Mouse (Mus musculus): Measurements from ENCODE around the gene Pif1. TPM values are rescaled to one million over a fixed set of nuclear protein-coding genes. Genes with fewer than 3 reads are reported as not detected.
A peak's percentile ranks its signal among the peaks of the same experiment; 100 is the strongest.

The Pif1 gene
- total and polyA plus RNA-seq, 3 experiments, result 11.2 to 14.5 (median 12.2) TPM

DNA sequence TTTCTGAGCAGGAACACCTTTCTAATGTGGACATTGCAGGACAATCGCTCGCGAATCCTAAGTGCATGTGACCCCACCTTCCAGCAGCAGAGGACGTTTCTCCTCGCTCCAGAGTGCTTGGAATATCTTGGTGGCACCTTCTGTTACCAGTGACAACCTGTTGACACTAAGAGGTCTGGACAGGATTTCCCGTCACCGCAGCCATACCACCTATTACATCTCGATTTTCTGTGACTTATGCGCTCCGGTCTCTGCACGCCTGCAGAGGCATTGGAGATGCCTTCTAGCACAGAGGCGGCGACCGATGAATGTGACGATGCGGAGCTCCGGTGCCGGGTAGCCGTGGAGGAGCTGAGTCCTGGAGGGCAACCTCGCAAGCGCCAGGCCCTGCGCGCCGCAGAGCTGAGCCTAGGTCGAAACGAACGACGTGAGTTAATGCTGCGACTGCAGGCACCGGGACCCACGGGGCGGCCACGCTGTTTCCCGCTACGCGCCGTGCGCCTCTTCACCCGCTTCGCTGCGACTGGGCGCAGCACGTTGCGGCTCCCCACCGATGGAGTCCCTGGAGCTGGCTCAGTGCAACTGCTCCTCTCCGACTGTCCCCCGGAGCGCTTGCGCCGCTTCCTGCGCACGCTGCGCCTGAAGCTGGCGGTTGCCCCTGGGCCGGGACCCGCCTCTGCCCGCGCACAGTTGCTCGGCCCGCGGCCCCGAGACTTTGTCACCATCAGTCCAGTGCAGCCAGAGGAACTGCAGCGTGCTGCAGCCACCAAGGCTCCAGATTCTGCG lies 806 bp downstream of the Pif1 start (continued):
- TF ChIP-seq NRF1 (IDR thresholded peaks at IDR 0.05; ENCODE audit: low read depth, low read length) (peak; percentile 76), TCF12 (IDR thresholded peaks at IDR 0.05; ENCODE audit: low read depth, low read length) (0 out of 2 replicates have a peak, but pooled peaks have one; percentile 21), SIN3A (IDR thresholded peaks at IDR 0.05; ENCODE audit: low read length) (peak; percentile 1; the same call in 1 of the 2 replicates), USF1 (IDR thresholded peaks at IDR 0.05; ENCODE audit: low read depth, low read length) (no peak), RAD21 (IDR thresholded peaks at IDR 0.05; ENCODE audit: low read depth, low read length) (no peak), BHLHE40 (IDR thresholded peaks at IDR 0.05; ENCODE audit: low read depth, low read length) (no peak), ZC3H11A (IDR thresholded peaks at IDR 0.05; ENCODE audit: low read depth, low read length) (no peak), ELF1 (IDR thresholded peaks at IDR 0.05; ENCODE audit: low read depth, low read length) (no peak)

DNA sequence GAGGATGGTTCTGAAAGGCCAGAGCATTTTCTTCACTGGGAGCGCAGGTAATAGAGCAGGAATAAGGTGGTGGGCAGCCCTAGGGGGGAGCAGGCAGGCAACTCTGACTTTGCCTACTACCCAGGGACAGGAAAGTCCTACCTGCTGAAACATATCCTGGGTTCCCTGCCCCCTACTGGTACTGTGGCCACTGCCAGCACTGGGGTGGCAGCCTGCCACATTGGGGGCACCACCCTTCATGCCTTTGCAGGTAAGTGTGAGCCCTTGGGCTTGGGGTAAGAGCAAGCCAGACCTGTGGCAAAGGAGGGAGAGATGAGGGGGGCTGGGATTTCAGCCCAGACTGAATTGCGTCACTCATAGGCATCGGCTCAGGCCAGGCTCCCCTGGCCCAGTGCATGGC lies 2.1 kb downstream of the Pif1 start:
- H3K36me3 ChIP-seq (replicated peaks in 1 of 2; ENCODE audit: control insufficient read depth in 1 of 2, insufficient read depth in 1 of 2, low read length in 1 of 2), result peaks cover 28 to 51% of the 10 kb centered on the region in 2 experiments

DNA sequence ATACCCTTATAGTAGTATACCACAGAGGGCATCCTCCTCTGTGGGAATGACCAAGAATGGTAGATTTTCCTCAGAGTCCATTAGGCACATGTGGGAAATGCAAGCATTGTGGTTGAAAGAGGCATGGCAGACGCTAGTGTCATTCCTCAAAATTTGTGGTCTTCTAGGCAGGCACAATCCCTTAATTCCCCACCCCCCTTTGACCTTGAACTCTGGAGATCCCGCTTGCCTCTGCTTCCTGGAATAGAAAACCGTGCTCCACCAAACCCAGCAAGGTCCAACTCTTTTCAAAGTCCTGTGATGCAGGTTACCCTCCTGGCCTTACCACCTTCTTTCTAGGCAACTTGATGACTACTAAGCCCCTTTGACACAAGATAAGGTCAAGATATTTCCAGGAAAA lies 5.8 kb downstream of the Pif1 start:
- TF ChIP-seq RCOR1 (conservative IDR thresholded peaks at IDR 0.05; ENCODE audit: low read depth, low read length) (no peak), KAT2A (IDR thresholded peaks at IDR 0.05; ENCODE audit: insufficient replicate concordance, low read length) (no peak), RAD21 (IDR thresholded peaks at IDR 0.05; ENCODE audit: low read depth, low read length) (no peak), UBTF (IDR thresholded peaks at IDR 0.05; ENCODE audit: low read depth, low read length) (no peak), MAZ (IDR thresholded peaks at IDR 0.05; ENCODE audit: low read depth, low read length) (no peak), E2F4 (IDR thresholded peaks at IDR 0.05; ENCODE audit: insufficient replicate concordance, low read depth, low read length) (no peak), POLR2A (IDR thresholded peaks at IDR 0.05; ENCODE audit: low read depth, low read length) (no peak), CTCF (conservative IDR thresholded peaks at IDR 0.05 in 1 of 2, IDR thresholded peaks at IDR 0.05 in 1 of 2; ENCODE audit: low read depth in 2 of 2, low read length in 2 of 2) (no peak), MYC (IDR thresholded peaks at IDR 0.05; ENCODE audit: low read depth, low read length) (no peak), PAX5 (IDR thresholded peaks at IDR 0.05; ENCODE audit: low read length) (no peak), POLR2AphosphoS2 (IDR thresholded peaks at IDR 0.05; ENCODE audit: low read depth, low read length) (no peak), TCF12 (IDR thresholded peaks at IDR 0.05; ENCODE audit: low read depth, low read length) (no peak), TBP (conservative IDR thresholded peaks at IDR 0.05; ENCODE audit: low read depth, low read length) (no peak), JUN (IDR thresholded peaks at IDR 0.05; ENCODE audit: insufficient read depth, low read depth, low read length) (no peak), GABPA (IDR thresholded peaks at IDR 0.05; ENCODE audit: insufficient replicate concordance, low read depth, low read length) (no peak), MAFK (IDR thresholded peaks at IDR 0.05; ENCODE audit: insufficient replicate concordance, low read length) (no peak), NRF1 (IDR thresholded peaks at IDR 0.05; ENCODE audit: low read depth, low read length) (no peak)
- H3K4me1 ChIP-seq (ENCODE audit: control insufficient read depth in 1 of 2, insufficient read depth in 2 of 2), result peaks cover 8 to 21% of the 10 kb centered on the region in 2 experiments; a peak in 3 of 4 replicates
- H3K79me2 ChIP-seq (replicated peaks; ENCODE audit: control insufficient read depth, extremely low read depth, insufficient read depth, poor library complexity, severe bottlenecking), result peaks cover 5% of the 10 kb centered on the region; the same call in 1 of the 2 replicates
- H3K9ac ChIP-seq (ENCODE audit: insufficient read depth, low read depth), result no peak overlapping the region
- no peak overlapping the region for H3K4me2 ChIP-seq (ENCODE audit: insufficient read depth, low read depth, poor library complexity, severe bottlenecking)
- H3K27ac ChIP-seq (ENCODE audit: insufficient read depth, low read depth), result no peak overlapping the region
- no peak for DNase-seq (ENCODE audit: extremely low read depth)
- no peak overlapping the region for H3K4me3 ChIP-seq (replicated peaks in 1 of 3; ENCODE audit: low read depth in 2 of 3, low read length in 2 of 3, poor library complexity in 1 of 3)
- in situ Hi-C loops (cut with MboI; ENCODE audit: low pct_ligation_motif_present, low pct_unique_long_range_greater_than_20kb, low sequenced_read_pairs) (no loop called here), dilution Hi-C loops (cut with MboI; ENCODE audit: extremely low pct_ligation_motif_present, extremely low pct_unique_long_range_greater_than_20kb, low sequenced_read_pairs) (no loop called here)
- no peaks in the 10 kb centered on the region for H3K27me3 ChIP-seq (replicated peaks)
- peaks cover 38 to 74% of the 10 kb centered on the region in 2 experiments for H3K36me3 ChIP-seq (replicated peaks in 1 of 2; ENCODE audit: control insufficient read depth in 1 of 2, insufficient read depth in 1 of 2, low read length in 1 of 2)
- H3K9me3 ChIP-seq (replicated peaks; ENCODE audit: low read length), result peaks cover 6% of the 10 kb centered on the region

More for the DNA sequence above, 2.1 kb downstream of the Pif1 start:
- TF ChIP-seq ZMIZ1 (IDR thresholded peaks at IDR 0.05; ENCODE audit: low read depth, low read length) (no peak), MEF2A (IDR thresholded peaks at IDR 0.05; ENCODE audit: borderline replicate concordance, low read depth, low read length) (no peak), MAX (IDR thresholded peaks at IDR 0.05; ENCODE audit: low read length) (no peak), E2F4 (IDR thresholded peaks at IDR 0.05; ENCODE audit: insufficient replicate concordance, low read depth, low read length) (no peak), BHLHE40 (IDR thresholded peaks at IDR 0.05; ENCODE audit: low read depth, low read length) (no peak), SIN3A (IDR thresholded peaks at IDR 0.05; ENCODE audit: low read length) (no peak), CHD2 (IDR thresholded peaks at IDR 0.05; ENCODE audit: low read length) (no peak)
- Histone ChIP-seq H3K4me3 (replicated peaks in 1 of 3; ENCODE audit: low read depth in 2 of 3, low read length in 2 of 3, poor library complexity in 1 of 3) (no peak overlapping the region), H3K9me3 (replicated peaks; ENCODE audit: low read length) (peaks cover 6% of the 10 kb centered on the region), H3K79me2 (replicated peaks; ENCODE audit: control insufficient read depth, extremely low read depth, insufficient read depth, poor library complexity, severe bottlenecking) (peaks cover 5% of the 10 kb centered on the region; the same call in 1 of the 2 replicates), H3K27ac (ENCODE audit: insufficient read depth, low read depth) (no peak overlapping the region), H3K27me3 (replicated peaks) (no peaks in the 10 kb centered on the region), H3K4me2 (ENCODE audit: insufficient read depth, low read depth, poor library complexity, severe bottlenecking) (no peak overlapping the region), H3K4me1 (ENCODE audit: control insufficient read depth in 1 of 2, insufficient read depth in 2 of 2) (peaks cover 8 to 25% of the 10 kb centered on the region in 2 experiments; a peak in 3 of 4 replicates), H3K9ac (ENCODE audit: insufficient read depth, low read depth) (no peak overlapping the region)
- in situ Hi-C loops (cut with MboI; ENCODE audit: low pct_ligation_motif_present, low pct_unique_long_range_greater_than_20kb, low sequenced_read_pairs), result loop anchor here (10.0 kb wide), 1 partner anchor 144 kb away; no protein-coding TSS in a partner anchor
- dilution Hi-C loops (cut with MboI; ENCODE audit: extremely low pct_ligation_motif_present, extremely low pct_unique_long_range_greater_than_20kb, low sequenced_read_pairs), result no loop called here
- no peak for DNase-seq (ENCODE audit: extremely low read depth)
